Mouse (Mus musculus) frontal cortex, postnatal 10 days (tissue): ENCODE results near the gene Amotl1.

Experiments
- DNase-seq, 2 experiments: peaks; one replicate each; pipeline ENCODE4 v3.0.0; 2022; ENCODE audit warnings: low spot score in 2 of 2, mixed read lengths in 1 of 2

The Amotl1 gene

DNA sequence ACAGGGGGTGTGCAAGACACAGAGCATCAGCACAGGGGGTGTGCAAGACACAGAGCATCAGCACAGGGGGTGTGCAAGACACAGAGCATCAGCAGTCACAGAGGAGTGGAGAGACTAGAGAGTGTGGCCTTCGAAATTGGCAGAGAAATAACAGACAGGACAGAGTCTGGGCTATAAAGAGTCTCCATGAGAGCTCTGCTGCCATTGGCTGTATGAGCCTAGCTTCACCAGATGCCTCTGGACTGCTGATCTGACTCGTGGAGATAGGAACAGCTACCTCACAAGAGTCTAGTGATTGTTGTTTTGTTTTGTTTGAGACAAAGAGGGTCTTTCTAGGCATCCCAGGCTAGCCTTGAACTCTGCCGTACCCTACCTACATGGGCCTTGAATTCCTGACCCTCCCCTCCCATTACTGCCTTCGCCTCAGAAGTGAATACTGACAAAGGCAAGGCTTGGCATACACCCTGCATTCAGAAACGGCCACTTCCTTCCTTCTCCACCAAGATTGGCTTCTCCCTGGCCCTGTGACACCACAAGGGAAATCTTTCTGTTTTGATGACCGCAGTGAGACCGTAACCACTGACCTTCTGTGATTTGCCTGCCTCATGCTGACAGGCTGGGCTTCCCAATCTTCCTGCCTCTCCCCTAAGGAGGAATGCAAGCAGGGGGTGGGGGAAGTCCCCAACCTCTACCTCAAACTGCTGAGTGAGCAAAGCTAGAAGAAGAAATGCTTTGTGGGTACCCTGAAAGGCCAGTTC, 3.4 kb downstream of the Amotl1 start:
- DNase-seq = no peak

DNA sequence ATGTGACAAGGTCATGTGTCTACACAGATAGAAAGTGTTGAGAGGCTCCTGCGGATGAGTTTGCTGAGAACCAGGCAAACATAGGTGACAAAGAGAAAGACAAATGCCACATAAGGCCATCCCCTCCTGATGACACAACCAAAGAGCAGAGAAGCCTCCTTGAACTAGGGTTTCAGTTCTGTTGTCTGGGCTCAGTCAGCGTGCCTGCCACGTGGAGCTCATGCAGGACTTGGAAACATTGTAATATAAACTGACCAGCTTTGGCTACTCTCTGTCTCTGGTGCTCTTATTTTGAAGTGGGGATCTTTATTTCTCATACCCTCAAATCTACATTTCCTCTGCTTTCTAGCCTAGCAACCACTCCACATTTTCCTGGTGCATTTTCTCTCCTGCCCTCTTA, 8.6 kb downstream of the Amotl1 start:
- DNase-seq = no peak

DNA sequence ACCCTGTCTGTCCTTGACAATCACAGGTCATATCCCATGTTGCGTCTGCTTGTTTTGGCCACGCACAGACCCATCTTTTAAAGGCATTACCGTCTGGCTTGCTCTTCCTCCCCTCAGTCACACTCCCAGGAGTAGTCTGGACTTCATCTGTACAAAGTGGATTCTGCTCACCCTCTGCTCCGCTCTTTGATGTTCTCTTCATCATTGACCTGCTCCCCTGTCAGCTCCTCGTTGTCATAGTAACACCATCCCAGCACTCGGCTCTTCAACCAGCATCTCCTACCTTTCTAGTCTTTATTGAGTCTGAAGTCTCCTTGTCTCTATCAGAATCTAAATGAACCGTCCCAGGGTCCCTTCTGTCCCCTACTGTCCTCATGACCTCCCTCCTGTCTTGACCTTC, 9.3 kb downstream of the Amotl1 start:
- no peak for DNase-seq

DNA sequence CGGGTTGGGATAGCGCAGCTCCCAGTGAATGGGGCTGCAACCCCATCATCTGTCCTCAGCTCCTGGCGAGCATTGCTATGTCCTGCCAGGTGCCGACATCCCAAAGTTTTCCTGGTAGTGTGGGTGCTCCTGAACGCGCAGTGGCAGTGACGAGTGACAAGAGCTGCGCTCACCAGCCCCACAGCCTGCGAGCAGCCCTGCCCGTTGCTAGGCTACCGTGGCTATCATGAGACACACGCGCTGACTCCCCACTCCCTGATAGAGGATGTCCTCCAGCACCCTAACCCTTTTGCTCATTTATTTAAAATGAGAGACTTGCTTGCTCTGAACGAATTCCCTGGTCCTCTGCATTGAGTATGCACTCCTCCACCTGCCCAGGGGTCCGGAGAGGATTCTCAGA, 10.7 kb downstream of the Amotl1 start:
- DNase-seq = peak in 1 of 2 experiments; percentile 32

DNA sequence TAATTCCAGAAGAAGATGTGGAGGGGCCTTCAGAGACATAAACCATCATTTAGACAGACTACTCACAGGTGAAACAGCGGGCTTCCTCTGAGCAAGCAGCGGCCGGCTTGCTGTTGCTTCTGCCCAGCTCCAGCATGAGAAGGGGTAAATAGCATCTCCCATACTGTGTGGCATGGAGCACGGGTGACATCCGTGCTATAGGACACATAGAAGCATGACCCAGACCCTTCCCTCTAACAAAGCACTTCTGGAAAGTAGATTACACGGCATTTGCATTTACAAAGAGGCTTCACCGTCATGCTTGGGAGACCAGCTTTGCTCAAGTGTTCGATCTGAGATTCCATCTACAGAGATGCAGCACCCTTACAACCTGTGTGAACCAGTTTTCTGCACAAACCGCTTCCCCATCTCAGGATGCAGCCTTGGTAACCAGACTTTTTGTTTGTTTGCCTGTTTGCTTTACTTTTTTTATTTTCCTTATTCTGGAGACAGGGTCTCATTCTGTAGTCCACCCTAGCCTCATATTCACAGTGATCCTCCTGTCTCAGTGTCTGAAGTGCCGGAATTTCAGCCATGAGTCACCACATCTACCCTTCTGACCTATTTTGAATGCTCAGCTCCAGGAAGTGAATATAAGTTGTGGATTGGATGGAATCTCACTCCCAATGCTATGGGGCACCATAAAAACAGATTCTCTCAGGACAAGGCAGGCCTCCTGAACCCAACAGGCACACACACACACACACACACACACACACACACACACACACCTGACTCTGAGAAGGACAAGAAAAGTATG, 12.3 kb downstream of the Amotl1 start:
- no peak for DNase-seq

DNA sequence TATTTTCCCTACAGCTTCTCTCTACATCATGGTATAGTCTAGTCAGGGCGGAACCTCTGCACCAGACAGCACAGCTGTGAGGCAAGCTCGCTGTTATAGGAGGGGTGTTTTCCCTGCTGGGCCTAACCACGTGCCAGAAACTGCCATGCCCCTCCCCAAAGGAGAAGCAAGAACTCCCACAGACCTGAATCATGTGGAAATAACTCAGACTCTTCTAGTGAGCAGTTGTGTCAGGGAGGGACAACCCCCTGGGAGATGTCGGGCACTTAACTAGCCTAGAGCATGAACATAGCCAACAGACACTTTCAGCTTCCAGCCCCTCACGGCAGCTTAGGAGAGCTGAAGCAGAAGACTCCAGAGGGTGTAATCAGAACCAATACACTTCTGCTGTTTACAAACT, 13.1 kb downstream of the Amotl1 start:
- no peak for DNase-seq

DNA sequence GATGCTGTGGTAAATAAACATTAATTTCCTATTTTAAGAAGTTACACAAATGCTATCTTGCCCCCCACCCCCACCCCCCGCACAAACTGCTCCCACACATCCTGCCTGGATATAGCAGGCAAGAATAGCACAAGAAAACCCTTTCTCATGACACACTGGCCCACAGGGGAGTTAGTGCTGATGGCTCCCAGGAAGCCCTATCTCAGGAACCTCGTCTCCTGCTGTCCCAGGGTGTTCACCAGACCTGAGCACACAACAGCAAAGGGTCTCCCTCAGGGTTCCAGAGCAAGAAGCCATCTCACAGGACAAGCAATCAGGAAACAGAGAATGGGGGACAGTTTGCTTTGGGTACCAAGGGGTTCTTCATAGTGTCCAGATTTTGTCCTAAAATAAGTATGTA, 17.3 kb downstream of the Amotl1 start:
- DNase-seq = no peak

DNA sequence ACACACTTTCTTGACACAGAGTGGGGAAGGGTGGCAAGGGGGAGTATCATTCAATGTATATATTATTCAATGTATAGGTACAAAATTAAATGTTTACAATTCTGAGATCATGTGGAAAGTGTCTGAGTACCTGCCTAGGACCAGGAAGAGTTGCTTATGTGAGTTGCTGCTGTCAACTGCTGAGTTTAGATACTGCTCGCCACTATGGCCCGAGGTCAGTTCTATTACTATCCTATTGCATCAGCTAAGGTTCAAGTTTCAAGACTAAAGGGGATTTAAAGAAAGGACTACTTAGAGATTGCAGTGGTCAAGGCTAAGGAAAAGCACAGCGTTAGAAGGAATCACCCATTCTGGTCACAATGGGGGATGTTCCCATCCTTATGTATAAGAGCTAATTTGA, 18.9 kb downstream of the Amotl1 start:
- no peak for DNase-seq

DNA sequence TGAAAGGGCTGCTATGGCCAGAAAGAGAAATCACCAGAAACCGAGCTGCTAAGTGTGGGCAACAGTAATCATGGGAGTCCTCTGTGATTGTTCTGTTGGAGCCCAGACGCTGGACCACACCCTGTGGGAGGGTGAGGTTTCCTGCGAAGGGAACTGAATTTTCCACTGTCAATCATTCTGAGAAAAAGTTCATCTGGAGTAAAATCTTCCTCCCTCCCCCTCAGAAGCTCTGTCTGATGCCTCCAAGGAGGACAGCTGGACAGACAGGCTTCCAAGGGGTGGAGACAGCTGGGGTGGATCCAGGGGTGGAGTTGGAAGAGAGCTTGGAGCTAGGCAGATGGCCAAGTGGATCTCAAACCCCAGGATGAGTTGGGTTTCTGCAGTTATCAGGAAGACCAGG, 19.8 kb downstream of the Amotl1 start:
- no peak for DNase-seq

DNA sequence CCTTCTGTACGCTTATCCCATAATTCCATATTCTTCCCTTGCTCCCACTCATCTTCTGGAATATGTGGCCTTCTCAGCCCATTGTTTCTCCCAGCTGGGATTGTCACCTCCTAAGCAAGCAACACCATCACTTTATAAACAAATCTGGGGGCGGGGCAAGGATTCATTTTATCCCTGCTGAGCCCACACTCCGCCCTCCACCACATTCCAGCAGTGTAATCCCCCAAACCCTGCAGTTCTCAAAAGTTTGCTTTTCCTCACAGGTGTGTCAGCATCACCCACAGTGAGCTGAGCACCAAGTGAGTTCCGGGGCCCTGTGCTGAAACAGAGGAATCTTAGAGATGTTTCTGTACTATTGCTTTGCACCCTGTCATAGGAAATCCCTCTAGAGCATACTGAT, 20.9 kb downstream of the Amotl1 start:
- no peak for DNase-seq

DNA sequence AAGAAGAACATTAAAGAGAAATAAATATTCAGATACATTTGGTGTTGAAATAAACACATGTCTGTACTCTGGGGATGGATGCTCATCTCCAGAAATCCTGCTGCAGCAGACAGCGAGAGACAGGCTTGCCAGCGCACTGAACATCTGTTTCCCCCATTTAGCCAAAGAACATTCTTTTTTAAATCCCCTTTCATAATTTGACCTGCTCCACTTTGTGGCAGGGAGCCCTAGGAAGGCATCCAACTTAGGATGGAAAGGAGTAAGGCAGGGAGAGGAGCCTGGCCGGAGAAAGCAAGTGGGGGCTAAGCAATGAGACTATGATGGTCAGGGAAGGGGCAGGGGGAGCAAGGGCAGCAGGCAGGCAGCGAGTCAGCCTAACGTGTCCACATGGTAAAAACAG, 21.6 kb downstream of the Amotl1 start:
- DNase-seq = no peak

DNA sequence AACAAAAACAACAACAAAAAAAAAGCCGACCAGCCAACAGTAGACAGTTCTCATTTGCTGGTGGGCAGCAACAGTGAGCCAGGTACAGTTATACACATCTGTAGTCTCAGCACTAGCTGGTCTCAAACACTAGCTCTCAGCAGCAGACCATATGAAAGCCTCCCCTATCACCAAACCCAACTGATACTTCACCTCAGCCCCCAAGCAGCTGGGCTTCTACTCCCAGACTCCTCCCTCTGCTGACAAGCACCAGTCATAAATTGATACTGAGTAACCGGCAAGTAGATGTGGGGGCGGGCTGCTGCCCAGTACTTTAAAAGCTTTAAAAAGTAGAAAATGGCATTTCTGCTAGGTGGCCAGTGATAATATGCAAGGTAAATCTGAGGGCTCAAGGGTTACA, 22.0 kb downstream of the Amotl1 start:
- no peak for DNase-seq

DNA sequence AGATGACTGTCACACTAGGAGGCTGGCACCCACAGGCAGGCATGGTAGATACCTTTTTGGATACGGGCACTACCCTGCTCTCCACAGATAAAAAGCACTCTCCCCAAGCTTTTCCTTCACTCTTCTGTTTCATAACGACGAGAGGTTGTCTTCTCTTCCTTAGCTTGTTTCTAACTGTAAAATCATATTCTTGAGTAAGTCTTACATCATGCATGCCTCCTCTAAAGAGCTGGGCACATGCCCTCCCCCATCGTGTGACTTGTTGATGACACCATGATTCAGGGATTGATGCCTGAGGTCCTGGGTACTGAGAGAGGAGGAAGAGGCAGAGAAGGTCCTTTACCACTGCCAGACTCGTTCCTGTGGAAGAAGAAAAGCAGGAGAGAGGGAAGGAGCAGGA, 24.7 kb downstream of the Amotl1 start:
- no peak for DNase-seq

DNA sequence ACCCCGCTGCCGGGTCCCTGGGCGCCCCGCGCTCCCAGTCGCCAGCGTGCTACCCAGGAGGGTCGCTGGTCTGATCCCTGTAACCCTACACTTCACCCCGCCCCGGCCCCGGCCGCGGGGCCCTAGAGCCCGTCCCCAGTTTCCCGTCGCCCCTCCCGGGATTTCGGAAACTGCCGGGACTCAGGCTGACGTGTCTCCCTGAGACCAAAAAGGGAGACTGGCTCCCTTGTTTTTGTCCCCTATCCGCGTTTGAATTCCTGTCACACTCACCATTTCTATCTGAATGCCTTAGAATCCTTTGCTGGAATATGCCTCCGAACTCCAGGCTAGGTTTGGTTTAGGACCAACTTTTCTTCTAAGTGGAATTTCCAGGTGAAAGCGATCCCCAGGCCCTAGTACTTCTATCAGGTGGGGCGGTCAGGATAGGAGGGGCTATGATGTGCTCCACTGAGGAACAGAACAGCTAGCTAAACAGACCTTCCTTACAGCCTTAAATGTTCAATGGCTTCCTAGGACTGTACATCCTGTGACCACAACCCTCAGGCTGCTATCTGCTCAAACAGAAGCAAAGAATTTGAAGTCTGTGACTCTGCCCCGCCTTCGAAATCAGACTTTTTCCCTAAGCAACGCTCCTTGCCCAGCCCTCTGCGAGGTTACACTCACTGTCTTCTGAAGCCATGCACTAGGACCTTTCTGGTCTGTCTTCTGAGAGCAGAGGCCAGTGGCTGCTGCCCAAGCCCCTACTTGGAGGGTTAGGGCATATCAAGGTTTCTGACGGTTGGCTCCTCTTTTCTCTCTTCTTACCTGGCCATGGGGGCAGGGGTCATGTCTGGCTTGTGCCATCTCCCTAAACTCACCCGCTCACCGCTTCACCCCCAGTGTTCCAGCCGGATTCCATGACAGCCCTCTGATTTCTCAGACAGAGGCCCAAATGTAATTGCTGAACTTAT, 29.6 kb downstream of the Amotl1 start:
- DNase-seq = no peak

DNA sequence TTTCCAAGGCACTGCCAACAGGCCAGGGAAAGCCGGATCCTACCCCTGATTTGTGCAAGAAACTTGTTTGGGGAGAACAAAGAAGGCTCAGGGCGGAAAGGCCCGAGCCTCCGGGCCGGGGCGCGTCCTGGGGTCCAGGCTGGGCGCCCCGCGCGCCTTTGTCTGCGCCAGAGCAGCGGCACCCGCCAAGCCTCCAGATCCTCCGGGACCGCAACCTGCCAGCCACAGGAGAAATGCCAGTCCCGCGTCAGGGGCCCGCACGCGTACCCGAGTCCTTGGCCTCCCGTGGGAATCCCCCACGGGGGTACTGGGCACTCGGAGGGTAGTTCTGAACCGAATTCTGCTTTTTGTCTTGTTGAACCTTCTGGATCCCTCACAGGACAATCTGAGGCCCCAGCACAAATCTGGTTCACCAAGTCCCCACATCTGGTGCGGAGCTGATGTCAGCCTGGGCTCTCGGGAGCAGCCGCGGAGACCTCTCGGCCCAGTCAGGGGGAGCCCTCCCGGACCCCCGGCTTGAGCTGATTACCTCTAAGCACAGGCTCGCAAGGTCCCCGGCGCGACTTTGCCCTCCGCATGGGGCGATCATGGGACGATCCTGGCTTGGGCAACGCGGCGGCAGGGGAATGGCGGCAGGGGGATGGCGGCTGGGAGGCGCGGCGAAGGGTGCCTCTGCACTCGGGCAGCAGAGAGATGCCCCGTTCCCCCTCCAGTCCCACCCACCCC, 30.5 kb downstream of the Amotl1 start:
- DNase-seq = peak in 1 of 2 experiments; percentile 43

DNA sequence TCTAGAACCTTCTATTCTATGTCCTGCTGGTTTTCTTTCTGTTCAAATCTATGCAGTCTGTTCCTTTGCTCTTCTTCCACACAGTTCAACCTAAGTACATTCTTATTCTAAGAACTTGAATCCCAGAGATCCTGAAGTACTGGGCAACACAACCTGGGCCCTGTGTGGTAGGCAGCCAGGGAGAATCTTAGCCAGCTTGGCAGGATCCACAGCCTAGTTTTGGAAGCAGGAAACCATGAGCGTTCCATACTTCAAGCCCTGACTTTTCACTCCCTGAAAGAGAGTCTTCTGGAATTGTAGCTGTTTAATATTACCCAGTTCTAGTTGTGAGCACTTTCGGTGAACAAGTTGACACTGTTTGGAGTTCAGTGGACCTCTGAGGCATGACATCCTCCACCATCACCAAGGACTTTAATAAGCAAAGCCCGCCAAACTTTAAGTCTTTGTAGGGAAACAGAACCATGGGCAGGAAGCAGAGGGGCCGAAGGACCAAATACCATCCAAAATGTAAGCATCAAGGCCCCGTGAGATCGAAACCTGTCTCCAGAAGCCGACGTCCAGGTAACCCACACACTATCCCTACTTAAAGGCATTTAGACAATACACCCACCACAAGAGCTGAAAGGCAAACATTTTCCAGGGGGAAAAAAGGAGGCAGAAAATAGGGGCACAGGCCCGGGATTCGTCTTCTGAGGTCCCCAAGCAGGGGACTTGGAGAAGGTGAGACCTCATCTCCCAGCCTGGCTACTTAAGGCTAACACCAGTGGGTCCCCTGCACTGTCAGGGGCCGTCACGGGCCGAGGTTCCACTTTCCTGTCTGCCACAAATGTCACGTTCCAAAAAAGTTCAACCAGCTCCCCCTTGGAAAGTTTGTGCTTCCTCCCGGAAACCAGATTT, 31.3 kb downstream of the Amotl1 start:
- DNase-seq = no peak

DNA sequence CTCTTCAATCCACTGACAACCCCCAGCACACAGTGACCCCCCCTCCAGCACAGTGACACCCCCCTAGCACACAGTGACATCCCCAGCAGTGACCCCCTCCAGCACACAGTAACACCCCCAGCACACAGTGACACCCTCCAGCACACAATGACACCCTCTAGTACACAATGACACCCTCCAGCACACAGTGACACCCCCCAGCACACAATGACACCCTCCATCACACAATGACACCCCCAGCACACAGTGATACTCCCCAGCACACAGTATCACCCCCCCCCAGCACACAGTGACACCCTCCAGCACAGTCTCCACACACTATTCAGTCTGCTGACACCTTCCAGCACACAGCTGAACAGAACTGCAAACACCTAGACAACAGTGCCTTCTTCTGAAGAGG, 32.3 kb downstream of the Amotl1 start:
- DNase-seq = no peak

DNA sequence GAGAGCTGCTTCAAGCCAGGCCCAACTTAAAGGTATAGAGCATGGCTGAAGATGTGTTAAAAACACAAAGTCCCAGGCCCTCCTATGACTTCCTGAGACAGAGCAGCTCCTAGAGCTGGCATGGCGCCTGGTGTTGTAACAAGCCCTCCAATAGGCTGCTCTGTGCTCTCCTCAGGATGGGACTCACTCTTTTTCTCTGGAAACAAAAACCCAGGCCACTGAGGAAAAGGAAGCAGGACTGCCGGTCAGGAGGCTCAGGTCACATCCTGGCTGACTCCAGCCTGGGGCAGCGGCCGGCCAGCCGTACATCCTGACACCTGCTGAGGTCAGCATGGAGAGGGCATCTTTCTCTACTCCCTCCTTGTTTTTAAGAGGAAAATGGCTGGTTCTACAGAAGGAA, 36.3 kb downstream of the Amotl1 start:
- no peak for DNase-seq

DNA sequence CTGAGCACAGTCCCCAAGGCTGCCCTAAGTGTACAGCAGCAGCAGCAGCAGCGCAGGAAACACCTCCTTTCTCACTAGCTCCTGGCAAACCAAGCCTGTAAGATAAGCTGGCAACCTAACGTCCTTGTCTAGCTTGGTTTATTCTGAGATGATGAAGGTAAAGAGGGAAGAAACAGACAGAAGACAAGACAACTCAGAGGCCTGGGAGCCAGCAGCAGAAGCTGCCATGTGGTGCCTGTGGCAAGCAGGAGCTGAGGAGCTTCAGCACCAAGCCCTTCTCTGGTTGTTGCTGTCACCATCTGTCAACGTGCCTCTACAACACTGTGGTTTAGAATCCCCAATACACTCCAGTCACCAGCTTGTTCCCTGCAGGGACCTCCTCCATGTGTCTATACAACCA, 37.4 kb downstream of the Amotl1 start:
- DNase-seq = no peak

DNA sequence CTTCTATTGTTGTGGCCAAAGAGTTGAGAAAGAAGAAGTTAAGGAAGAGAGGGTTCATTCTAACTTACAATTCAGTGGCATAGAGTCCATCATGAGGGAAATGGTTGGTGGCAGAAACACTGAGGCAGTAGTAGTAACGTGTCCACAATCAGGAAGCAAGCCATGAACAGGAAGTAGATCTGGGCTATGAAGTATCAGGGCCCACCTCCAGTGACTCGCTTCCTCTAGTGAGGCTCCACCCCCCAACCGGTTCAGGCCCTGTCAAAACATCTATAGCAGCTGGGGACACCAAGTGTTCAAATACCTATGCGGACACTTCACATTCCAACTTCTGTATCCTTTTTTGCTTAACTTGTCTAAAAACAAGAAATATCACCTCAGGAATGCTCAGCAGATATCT, 38.9 kb downstream of the Amotl1 start:
- DNase-seq = no peak

DNA sequence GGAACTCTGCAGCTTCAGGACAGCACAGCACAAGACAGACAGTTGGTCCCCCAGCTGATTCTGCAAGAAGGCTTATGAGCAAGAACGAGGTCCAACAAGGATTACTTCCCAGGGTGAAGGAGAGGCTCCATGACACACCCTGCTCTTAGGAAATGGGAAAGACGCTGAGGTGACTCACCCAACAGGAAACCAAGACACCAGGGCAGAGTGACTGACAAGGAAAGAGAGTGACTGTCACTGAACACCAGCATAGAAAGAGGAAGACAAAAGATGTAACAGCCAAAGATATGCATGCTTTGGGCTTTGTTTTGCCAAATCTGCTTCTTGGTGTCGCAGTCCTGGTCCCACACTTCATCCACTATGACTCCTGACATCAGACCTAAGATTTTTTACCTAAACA, 40.5 kb downstream of the Amotl1 start:
- DNase-seq = no peak
